Mouse (Mus musculus): ENCODE measurements around the gene 2610528J11Rik.
"Not testable (repeated sequence)": the region's sequence is repeated elsewhere in the genome, so short reads cannot be mapped to it uniquely, and the experiment has no call there.

2610528J11Rik gene

DNA sequence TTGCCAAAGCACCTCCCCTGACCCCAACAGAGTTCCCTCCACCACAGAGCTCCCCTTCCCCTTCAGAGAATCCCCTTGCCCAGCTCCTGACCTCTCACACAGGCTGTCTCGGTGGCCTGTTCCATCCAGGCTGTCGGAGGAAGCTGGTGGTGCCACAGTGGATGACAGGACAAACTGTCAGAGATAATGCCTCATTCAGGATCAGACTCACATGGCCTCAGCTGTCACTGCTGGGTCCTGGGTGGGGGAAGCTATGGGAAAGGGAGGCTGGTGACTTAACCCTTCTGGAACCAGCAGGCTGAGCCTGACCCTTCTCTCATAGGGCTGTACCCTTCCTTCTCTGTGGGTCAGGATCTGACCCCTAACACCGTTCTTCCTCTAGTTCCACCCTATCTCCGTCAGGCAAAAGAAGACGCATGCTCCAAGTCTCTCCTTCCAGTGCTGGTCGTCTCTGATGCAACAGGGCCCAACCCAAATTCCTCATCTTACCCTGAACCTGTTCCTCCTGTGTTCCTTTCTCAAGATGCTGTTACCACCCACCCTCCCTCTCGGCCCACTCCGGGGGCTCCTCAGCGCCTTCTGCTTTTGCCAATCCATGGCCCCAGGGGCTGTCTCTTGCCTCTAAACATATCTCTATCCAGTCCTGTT is 15.8 kb downstream of the 2610528J11Rik start:
- no peak for DNase-seq (ENCODE audit: low spot score in 2 of 2)

DNA sequence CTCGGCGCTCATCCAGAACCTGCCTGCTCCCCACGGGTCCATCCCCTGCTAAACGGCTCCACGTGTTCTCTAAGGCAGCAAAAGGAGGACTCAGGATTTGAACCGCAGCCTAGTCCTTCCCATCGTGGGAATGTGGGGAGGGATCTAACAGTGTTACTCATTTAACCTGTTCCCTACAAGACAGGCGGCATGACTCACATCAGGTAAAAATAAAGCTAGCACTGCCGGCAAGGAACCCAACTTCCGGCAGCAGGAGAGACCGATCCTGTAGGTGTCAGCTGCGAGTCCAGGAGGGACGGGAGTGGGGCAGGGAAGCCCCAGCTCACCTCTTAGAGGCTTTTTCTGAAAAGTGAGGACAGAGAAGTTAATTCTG is 16.3 kb downstream of the 2610528J11Rik start:
- peak; percentile 11 to 23 for DNase-seq (ENCODE audit: low spot score in 2 of 2)

- DNase-seq (ENCODE audit: low spot score in 2 of 2), result no peak
These were observed 16.9 kb downstream of the 2610528J11Rik start, which contains the start of gene Tmem125 for GRCm38 (mm10) chr4:118543592-118544260. Gene Tmem125 (minus strand): TSS chr4:118544044.

GRCm38 (mm10) chr4:118544441-118545127 is 17.8 kb downstream of the 2610528J11Rik start:
- DNase-seq (ENCODE audit: low spot score in 2 of 2), result no peak

GRCm38 (mm10) chr4:118547424-118548129 is 20.8 kb downstream of the 2610528J11Rik start:
- DNase-seq (ENCODE audit: low spot score in 2 of 2), result peak; percentile 50 to 55

DNA sequence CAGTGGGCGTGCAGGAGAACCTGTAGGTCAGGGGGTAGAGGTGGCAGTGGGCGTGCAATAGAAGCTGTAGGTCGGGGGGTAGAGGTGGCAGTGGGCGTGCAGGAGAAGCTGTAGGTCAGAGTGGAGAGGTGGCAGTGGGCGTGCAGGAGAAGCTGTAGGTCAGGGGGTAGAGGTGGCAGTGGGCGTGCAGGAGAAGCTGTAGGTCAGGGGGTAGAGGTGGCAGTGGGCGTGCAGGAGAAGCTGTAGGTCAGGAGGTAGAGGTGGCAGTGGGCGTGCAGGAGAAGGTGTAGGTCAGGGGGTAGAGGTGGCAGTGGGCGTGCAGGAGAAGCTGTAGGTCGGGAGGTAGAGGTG is 21.3 kb downstream of the 2610528J11Rik start:
- DNase-seq (ENCODE audit: low spot score in 2 of 2), result not testable (repeated sequence)

DNA sequence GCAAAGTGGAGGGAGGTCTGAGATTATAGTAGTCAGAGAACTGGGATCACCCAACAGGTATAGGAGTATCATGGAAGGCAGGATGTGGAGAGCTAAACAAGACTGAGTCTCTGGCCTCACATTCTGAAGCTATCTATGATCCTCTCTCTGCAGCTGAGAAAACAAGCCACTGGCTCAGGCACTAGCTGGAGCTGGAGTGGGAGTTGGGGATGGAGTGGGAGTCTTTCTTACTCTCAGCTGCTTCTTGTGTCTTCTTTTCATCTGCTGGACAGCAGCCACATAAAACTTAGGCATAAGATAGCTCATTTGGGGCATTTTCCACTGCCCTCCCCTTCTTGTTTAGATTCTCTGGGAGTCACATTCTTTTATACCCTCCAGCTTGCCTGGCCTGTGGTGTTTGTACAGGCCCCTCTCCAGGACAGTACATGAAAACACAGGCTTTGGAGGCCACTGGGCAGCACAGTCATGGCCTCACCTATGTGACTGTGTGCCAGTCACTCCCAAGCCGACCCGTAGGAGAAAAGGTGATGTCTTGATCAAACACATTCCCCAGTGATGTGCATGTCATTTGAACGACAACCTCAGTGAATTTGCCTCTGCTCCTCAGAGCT is 26.3 kb downstream of the 2610528J11Rik start:
- no peak for DNase-seq (ENCODE audit: low spot score in 2 of 2)

DNA sequence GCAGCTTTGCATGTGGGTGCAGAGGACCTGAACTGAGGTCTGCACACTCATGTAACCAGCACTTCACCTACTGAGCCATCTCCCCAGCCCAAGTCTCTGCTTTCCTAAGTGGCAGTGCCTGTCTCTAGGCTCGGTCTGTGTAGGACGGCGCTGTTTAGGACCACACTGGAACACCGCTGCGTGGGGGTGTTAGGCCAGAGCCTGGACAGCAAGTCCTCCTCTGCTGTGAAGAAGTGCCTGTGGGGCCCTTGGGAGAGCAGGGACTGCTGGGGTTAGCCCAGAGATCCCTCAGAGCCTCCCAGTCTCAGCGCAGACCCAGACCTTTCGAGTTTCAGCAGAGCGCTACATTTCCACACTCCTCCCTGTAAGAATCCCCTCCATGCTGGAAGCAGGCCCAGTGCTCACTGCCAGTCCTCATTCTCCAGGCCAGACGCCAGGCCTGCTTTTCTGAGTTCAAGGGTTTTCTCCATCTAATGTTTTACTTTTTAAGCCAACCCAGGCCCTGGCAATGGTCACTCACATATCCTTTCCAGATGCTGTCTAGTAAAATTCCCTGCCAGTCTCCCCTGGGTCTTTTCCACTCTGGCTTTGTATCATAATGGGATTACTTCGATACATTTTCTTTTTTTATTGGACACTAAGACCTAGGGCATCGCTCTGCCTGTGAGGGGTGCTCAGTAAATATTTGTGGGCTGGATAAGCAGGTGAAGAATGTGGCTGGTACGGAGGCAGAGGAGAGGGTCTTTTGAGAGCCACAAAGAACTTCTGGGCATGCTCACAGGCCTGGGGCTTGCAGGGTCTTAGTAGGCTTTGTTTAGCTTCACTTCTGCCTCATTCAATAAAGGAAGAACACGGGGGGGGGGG is 37.5 kb downstream of the 2610528J11Rik start:
- DNase-seq (ENCODE audit: low spot score in 2 of 2), result no peak

GRCm38 (mm10) chr4:118564926-118565279 is 38.1 kb downstream of the 2610528J11Rik start:
- no peak for DNase-seq (ENCODE audit: low spot score in 2 of 2)

- DNase-seq (ENCODE audit: low spot score in 2 of 2), result peak in 1 of 2 experiments; percentile 42
These were observed 39.4 kb downstream of the 2610528J11Rik start for GRCm38 (mm10) chr4:118566161-118566676.

DNA sequence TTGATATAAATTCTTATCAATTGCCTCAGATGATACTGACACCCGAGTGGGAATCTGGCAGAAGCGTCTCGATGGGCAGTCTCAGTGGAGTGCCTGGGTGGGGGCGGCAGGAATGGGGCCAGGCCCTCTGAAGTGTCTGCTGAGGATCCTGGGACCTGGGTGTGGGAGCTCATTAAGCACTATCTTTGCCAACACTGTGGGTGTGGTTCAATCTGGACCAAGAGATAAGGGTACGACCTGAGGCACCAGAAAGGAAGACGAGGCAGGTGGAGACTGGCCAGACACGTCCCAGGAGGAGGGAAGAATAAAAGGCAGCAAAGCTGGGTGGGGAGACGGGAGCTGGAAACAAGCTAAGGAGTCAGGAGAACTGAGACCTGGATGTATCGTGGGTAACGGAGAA is 41.9 kb downstream of the 2610528J11Rik start:
- DNase-seq (ENCODE audit: low spot score in 2 of 2), result no peak

DNA sequence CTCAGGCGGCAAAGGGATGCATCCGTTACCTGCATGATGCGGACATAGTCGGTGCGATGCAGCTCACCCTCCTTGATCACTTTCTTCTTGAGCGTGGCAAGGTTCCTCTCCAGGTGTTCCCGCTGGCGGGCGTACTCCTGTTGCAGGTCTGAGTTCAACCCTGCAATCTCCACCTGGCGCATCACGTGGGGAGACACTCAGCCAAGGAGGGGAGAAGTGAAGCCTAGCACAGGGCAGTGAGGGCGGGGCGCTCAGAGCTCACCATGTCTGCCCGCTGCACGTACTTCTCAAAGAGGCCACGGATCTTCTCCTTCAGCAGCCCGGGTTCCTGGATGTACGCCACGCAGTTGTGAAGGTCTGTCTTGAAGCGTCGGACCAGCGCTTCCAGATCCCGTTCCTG is 42.5 kb downstream of the 2610528J11Rik start:
- no peak for DNase-seq (ENCODE audit: low spot score in 2 of 2)

DNA sequence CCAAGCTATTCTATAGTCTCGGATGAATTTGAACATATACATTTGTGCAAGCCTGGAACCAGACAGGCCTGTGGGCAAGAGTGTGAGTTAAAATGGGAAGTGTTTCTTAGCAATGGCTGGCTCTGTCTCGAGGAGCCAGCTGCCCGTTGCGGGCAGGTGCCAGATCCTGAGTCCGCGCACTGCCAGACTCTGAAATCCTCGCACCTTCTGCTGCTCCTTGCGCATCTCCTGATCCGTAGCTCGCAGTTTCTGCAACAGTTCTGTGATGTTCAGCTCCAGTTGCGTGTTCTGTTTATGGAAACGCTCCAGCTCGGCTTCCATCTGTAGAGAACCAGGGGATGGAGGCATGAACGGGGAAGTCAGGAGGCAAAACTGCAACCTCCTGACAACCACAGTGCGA is 44.6 kb downstream of the 2610528J11Rik start:
- DNase-seq (ENCODE audit: low spot score in 2 of 2), result peak; percentile 27 to 39

DNA sequence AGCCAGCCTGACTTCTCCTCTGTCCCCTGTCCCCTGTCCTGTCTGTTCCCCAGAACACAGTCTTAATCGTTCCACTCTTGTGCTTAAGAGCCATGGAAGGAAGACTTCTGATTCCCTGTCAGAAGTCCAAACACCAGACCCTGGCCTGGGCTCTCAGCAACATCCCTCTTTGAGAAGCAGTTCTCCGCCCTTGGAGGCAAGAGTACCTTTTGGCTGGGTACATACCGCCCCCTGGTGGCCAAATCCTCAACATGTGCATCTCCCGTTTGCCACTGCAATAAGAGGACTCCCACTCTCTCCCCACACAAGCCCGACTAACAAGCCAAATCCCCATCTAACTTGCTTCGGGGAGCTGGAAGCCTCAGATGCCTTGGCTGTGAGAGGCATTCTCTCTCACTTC is 49.3 kb downstream of the 2610528J11Rik start:
- DNase-seq (ENCODE audit: low spot score in 2 of 2), result peak; percentile 94 to 95

- no peak for DNase-seq (ENCODE audit: low spot score in 2 of 2)
These were observed 52.5 kb downstream of the 2610528J11Rik start for GRCm38 (mm10) chr4:118579313-118579712.
